Mouse (Mus musculus) liver, embryonic 12.5 days (tissue): Measurements from ENCODE around the gene Fbn1. TPM values are rescaled to one million over a fixed set of nuclear protein-coding genes. Genes with fewer than 3 reads are reported as not detected.
"Not testable (repeated sequence)": the region's sequence is repeated elsewhere in the genome, so short reads cannot be mapped to it uniquely, and the experiment has no call there.

Experiments
- ATAC-seq: fragments of 200-750 bp; cut with Nextera tagmentation; 2 replicates; pipeline ENCODE4 v1.8.0; 2017; ENCODE audit warnings: moderate number of reproducible peaks, mild to moderate bottlenecking, moderate library complexity
- H3K27ac ChIP-seq: fragments of 300-500 bp; sonication (generic); 2 replicates; pipeline ENCODE4 v1.5.1; 2016; ENCODE audit warnings: mild to moderate bottlenecking
- H3K27me3 ChIP-seq: fragments of 300-500 bp; sonication (generic); replicated peaks from 2 replicates; pipeline ENCODE4 v1.6.1; 2016; ENCODE audit warnings: mild to moderate bottlenecking, moderate library complexity
- H3K36me3 ChIP-seq: fragments of 300-500 bp; sonication (generic); 2 replicates; pipeline ENCODE4 v1.6.1; 2016; ENCODE audit warnings: mild to moderate bottlenecking, moderate library complexity
- H3K4me1 ChIP-seq: fragments of 300-500 bp; sonication (generic); 2 replicates; pipeline ENCODE4 v1.6.1; 2016
- H3K4me2 ChIP-seq: fragments of 300-500 bp; sonication (generic); 2 replicates; pipeline ENCODE4 v1.6.1; 2016; ENCODE audit warnings: mild to moderate bottlenecking, moderate library complexity
- H3K4me3 ChIP-seq: fragments of 300-500 bp; sonication (generic); 2 replicates; pipeline ENCODE4 v1.5.1; 2016; ENCODE audit warnings: mild to moderate bottlenecking, moderate library complexity
- H3K9ac ChIP-seq: fragments of 300-500 bp; sonication (generic); 2 replicates; pipeline ENCODE4 v1.6.1; 2016; ENCODE audit warnings: mild to moderate bottlenecking, moderate library complexity
- H3K9me3 ChIP-seq: fragments of 300-500 bp; sonication (generic); replicated peaks from 2 replicates; pipeline ENCODE4 v1.6.1; 2016; ENCODE audit warnings: mild to moderate bottlenecking, moderate library complexity
- WGBS: fragments of 180-500 bp; shearing (Covaris S2); methylation state at CpG from one replicate; pipeline ENCODE4 v1.1.7; 2016; ENCODE audit not compliant: insufficient replicate concordance; 5-methylcytosine and 5-hydroxymethylcytosine counted together
- polyA plus RNA-seq: library from polyadenylated mRNA; unstranded; fragments of >200 nt; fragmentation: Nextera tagmentation; extraction: Ambion mirVana; gene quantifications from 2 replicates; pipeline ENCODE4 v1.2.1, GENCODE M21; 2016

Fbn1 gene
- polyA plus RNA-seq, 1 experiment from 2014 or later: 2.4 TPM

GRCm38 (mm10) chr2:125295526-125295925 is 212.3 kb downstream of the Fbn1 start:
- Histone ChIP-seq H3K4me1 (no peaks in the 10 kb centered on the region), H3K27ac (no peak overlapping the region), H3K4me3 (no peak overlapping the region), H3K9ac (no peak overlapping the region), H3K27me3 (no peaks in the 10 kb centered on the region), H3K9me3 (no peaks in the 10 kb centered on the region), H3K4me2 (no peak overlapping the region), H3K36me3 (no peaks in the 10 kb centered on the region)
- no peak for ATAC-seq
- 79% methylated on average over 3 of the region's 3 CpGs for WGBS

GRCm38 (mm10) chr2:125293969-125294491 is 213.8 kb downstream of the Fbn1 start:
- H3K4me2 ChIP-seq: no peak overlapping the region
- H3K9me3 ChIP-seq: no peaks in the 10 kb centered on the region
- H3K4me3 ChIP-seq: no peak overlapping the region
- H3K27me3 ChIP-seq: no peaks in the 10 kb centered on the region
- ATAC-seq: no peak
- H3K9ac ChIP-seq: no peak overlapping the region
- no peaks in the 10 kb centered on the region for H3K36me3 ChIP-seq
- 65% methylated on average over 5 of the region's 5 CpGs for WGBS
- H3K4me1 ChIP-seq: no peaks in the 10 kb centered on the region
- H3K27ac ChIP-seq: no peak overlapping the region

GRCm38 (mm10) chr2:125292616-125293015 is 215.2 kb downstream of the Fbn1 start:
- H3K9ac ChIP-seq: no peak overlapping the region
- H3K27ac ChIP-seq: no peak overlapping the region
- H3K4me3 ChIP-seq: no peak overlapping the region
- 63% methylated on average over 7 of the region's 7 CpGs for WGBS
- no peak overlapping the region for H3K4me2 ChIP-seq
- no peaks in the 10 kb centered on the region for H3K36me3 ChIP-seq
- no peaks in the 10 kb centered on the region for H3K4me1 ChIP-seq
- H3K9me3 ChIP-seq: no peaks in the 10 kb centered on the region
- ATAC-seq: no peak
- H3K27me3 ChIP-seq: no peaks in the 10 kb centered on the region

- no peak overlapping the region for H3K4me2 ChIP-seq
- H3K4me3 ChIP-seq: no peak overlapping the region
- no peaks in the 10 kb centered on the region for H3K27me3 ChIP-seq
- H3K36me3 ChIP-seq: no peaks in the 10 kb centered on the region
- no peak overlapping the region for H3K27ac ChIP-seq
- 58% methylated on average over 1 of the region's 1 CpGs for WGBS
- H3K4me1 ChIP-seq: no peaks in the 10 kb centered on the region
- no peak for ATAC-seq
- H3K9me3 ChIP-seq: no peaks in the 10 kb centered on the region
- no peak overlapping the region for H3K9ac ChIP-seq
Measured at GRCm38 (mm10) chr2:125291101-125291500, 216.7 kb downstream of the Fbn1 start.

GRCm38 (mm10) chr2:125290197-125290965 is 217.4 kb downstream of the Fbn1 start:
- Histone ChIP-seq H3K9me3 (no peaks in the 10 kb centered on the region), H3K36me3 (no peaks in the 10 kb centered on the region), H3K27ac (no peak overlapping the region), H3K4me3 (no peak overlapping the region), H3K4me2 (no peak overlapping the region), H3K4me1 (no peaks in the 10 kb centered on the region), H3K9ac (no peak overlapping the region), H3K27me3 (no peaks in the 10 kb centered on the region)
- 68% methylated on average over 10 of the region's 10 CpGs for WGBS
- ATAC-seq: no peak

GRCm38 (mm10) chr2:125285777-125286176 is 222.0 kb downstream of the Fbn1 start:
- 72% methylated on average over 4 of the region's 4 CpGs for WGBS
- no peaks in the 10 kb centered on the region for H3K4me1 ChIP-seq
- H3K9ac ChIP-seq: no peak overlapping the region
- H3K36me3 ChIP-seq: no peaks in the 10 kb centered on the region
- no peak overlapping the region for H3K27ac ChIP-seq
- no peak overlapping the region for H3K4me2 ChIP-seq
- ATAC-seq: no peak
- no peak overlapping the region for H3K4me3 ChIP-seq
- no peaks in the 10 kb centered on the region for H3K9me3 ChIP-seq
- no peaks in the 10 kb centered on the region for H3K27me3 ChIP-seq

- 47% methylated on average over 14 of the region's 14 CpGs for WGBS
- no peak overlapping the region for H3K4me3 ChIP-seq
- H3K4me2 ChIP-seq: peak overlapping the region; percentile 1; the same call in 1 of the 2 replicates
Measured at GRCm38 (mm10) chr2:125282334-125283206, 225.2 kb downstream of the Fbn1 start.

GRCm38 (mm10) chr2:125279995-125280394 is 227.8 kb downstream of the Fbn1 start:
- H3K9ac ChIP-seq, H3K4me1 ChIP-seq, H3K4me2 ChIP-seq, H3K9me3 ChIP-seq, H3K27me3 ChIP-seq, H3K27ac ChIP-seq, ATAC-seq, H3K36me3 ChIP-seq, H3K4me3 ChIP-seq: not testable (repeated sequence)
- 73% methylated on average over 9 of the region's 9 CpGs for WGBS

More at GRCm38 (mm10) chr2:125282334-125283206, 225.2 kb downstream of the Fbn1 start:
- Histone ChIP-seq H3K9me3 (no peaks in the 10 kb centered on the region), H3K36me3 (no peaks in the 10 kb centered on the region), H3K27me3 (no peaks in the 10 kb centered on the region), H3K27ac (no peak overlapping the region), H3K9ac (no peak overlapping the region), H3K4me1 (no peaks in the 10 kb centered on the region)
- no peak for ATAC-seq

- Histone ChIP-seq H3K4me2 (no peak overlapping the region), H3K4me3 (no peak overlapping the region), H3K4me1 (no peaks in the 10 kb centered on the region), H3K36me3 (no peaks in the 10 kb centered on the region), H3K9ac (no peak overlapping the region), H3K27me3 (no peaks in the 10 kb centered on the region), H3K9me3 (no peaks in the 10 kb centered on the region), H3K27ac (no peak overlapping the region)
- no peak for ATAC-seq
- WGBS: 33% methylated on average over 7 of the region's 7 CpGs
Measured at GRCm38 (mm10) chr2:125278474-125278873, 229.3 kb downstream of the Fbn1 start.

GRCm38 (mm10) chr2:125276692-125277091 is 231.1 kb downstream of the Fbn1 start:
- no peak overlapping the region for H3K9ac ChIP-seq
- H3K4me2 ChIP-seq: no peak overlapping the region
- H3K4me1 ChIP-seq: no peaks in the 10 kb centered on the region
- H3K36me3 ChIP-seq: no peaks in the 10 kb centered on the region
- H3K27ac ChIP-seq: no peak overlapping the region
- H3K9me3 ChIP-seq: no peaks in the 10 kb centered on the region
- no peak for ATAC-seq
- H3K4me3 ChIP-seq: no peak overlapping the region
- WGBS: 58% methylated on average over 5 of the region's 5 CpGs
- H3K27me3 ChIP-seq: no peaks in the 10 kb centered on the region

GRCm38 (mm10) chr2:125275617-125276016 is 232.2 kb downstream of the Fbn1 start:
- Histone ChIP-seq H3K9me3 (no peaks in the 10 kb centered on the region), H3K36me3 (no peaks in the 10 kb centered on the region), H3K4me2 (no peak overlapping the region), H3K27me3 (no peaks in the 10 kb centered on the region), H3K4me1 (no peaks in the 10 kb centered on the region), H3K4me3 (no peak overlapping the region), H3K27ac (no peak overlapping the region), H3K9ac (no peak overlapping the region)
- 63% methylated on average over 5 of the region's 5 CpGs for WGBS
- no peak for ATAC-seq

- 52% methylated on average over 1 of the region's 1 CpGs for WGBS
- no peaks in the 10 kb centered on the region for H3K27me3 ChIP-seq
- H3K9ac ChIP-seq: no peak overlapping the region
- H3K27ac ChIP-seq: no peak overlapping the region
- ATAC-seq: no peak
- H3K4me2 ChIP-seq: no peak overlapping the region
- no peaks in the 10 kb centered on the region for H3K36me3 ChIP-seq
- no peak overlapping the region for H3K4me3 ChIP-seq
- no peaks in the 10 kb centered on the region for H3K9me3 ChIP-seq
- H3K4me1 ChIP-seq: no peaks in the 10 kb centered on the region
Measured at GRCm38 (mm10) chr2:125268876-125269275, 238.9 kb downstream of the Fbn1 start.
